Mouse (Mus musculus) embryonic facial prominence, embryonic 11.5 days (tissue): ENCODE data around the gene Zc3h8. TPM values are rescaled to one million over a fixed set of nuclear protein-coding genes. Genes with fewer than 3 reads are reported as not detected.

ENCODE experiments used
- ATAC-seq: fragments of 200-750 bp; cut with Nextera tagmentation; replicated peaks from 2 replicates; pipeline ENCODE4 v1.8.0; 2017; ENCODE audit warnings: low read depth; ENCODE audit not compliant: insufficient number of reproducible peaks, low FRiP score, low TSS enrichment
- DNase-seq: peaks from one replicate; pipeline ENCODE4 v3.0.0-alpha.2; 2015; ENCODE audit warnings: low spot score
- H3K27ac ChIP-seq: fragments of 300-500 bp; sonication (generic); replicated peaks from 2 replicates; pipeline ENCODE4 v1.5.1; 2014; ENCODE audit warnings: mild to moderate bottlenecking, low read depth, low read length, control low read depth
- H3K27me3 ChIP-seq: fragments of 300-500 bp; sonication (generic); 2 replicates; pipeline ENCODE4 v1.6.1; 2014; ENCODE audit warnings: mild to moderate bottlenecking, low read length, moderate library complexity, mixed read lengths; ENCODE audit not compliant: control insufficient read depth, insufficient read depth
- H3K36me3 ChIP-seq: fragments of 300-500 bp; sonication (generic); replicated peaks from 2 replicates; pipeline ENCODE4 v1.6.1; 2014; ENCODE audit warnings: low read depth, mild to moderate bottlenecking, low read length, moderate library complexity, mixed read lengths; ENCODE audit not compliant: control insufficient read depth, insufficient read depth
- H3K4me1 ChIP-seq: fragments of 300-500 bp; sonication (generic); 2 replicates; pipeline ENCODE4 v1.6.1; 2014; ENCODE audit warnings: low read length, mixed read lengths; ENCODE audit not compliant: control insufficient read depth, insufficient read depth
- H3K4me2 ChIP-seq: fragments of 300-500 bp; sonication (generic); 2 replicates; pipeline ENCODE4 v1.6.1; 2014; ENCODE audit warnings: low read depth, mild to moderate bottlenecking, control low read depth, low read length, moderate library complexity
- H3K4me3 ChIP-seq: fragments of 300-500 bp; sonication (generic); 2 replicates; pipeline ENCODE4 v1.5.1; 2014; ENCODE audit warnings: low read depth, low read length, control low read depth
- H3K9ac ChIP-seq: fragments of 300-500 bp; sonication (generic); replicated peaks from 2 replicates; pipeline ENCODE4 v1.6.1; 2014; ENCODE audit warnings: mild to moderate bottlenecking, control low read depth, low read length
- H3K9me3 ChIP-seq: fragments of 300-500 bp; sonication (generic); replicated peaks from 2 replicates; pipeline ENCODE4 v1.6.1; 2016; ENCODE audit warnings: mild to moderate bottlenecking, low read length, inconsistent platforms, mixed read lengths; ENCODE audit not compliant: control insufficient read depth
- WGBS: fragments of 180-500 bp; shearing (Covaris S2); extraction: QIAGEN DNeasy Blood & Tissue Kit; methylation state at CpG from one replicate; pipeline ENCODE4 v1.1.7; 2014; 5-methylcytosine and 5-hydroxymethylcytosine counted together
- polyA plus RNA-seq: library from polyadenylated mRNA; unstranded; fragments of >200 nt; fragmentation: Nextera tagmentation; extraction: Ambion mirVana; gene quantifications from 2 replicates; pipeline ENCODE4 v1.2.1, GENCODE M21; 2014

Zc3h8 gene
- polyA plus RNA-seq, 1 experiment from 2014 or later: 10.9 TPM

GRCm38 (mm10) chr2:128916528-128916927 is 27.3 kb downstream of the Zc3h8 start:
- Histone ChIP-seq H3K9me3 (no peaks in the 10 kb centered on the region), H3K4me2 (no peak overlapping the region), H3K9ac (no peak overlapping the region), H3K27ac (no peak overlapping the region), H3K27me3 (no peaks in the 10 kb centered on the region), H3K36me3 (no peaks in the 10 kb centered on the region), H3K4me3 (no peak overlapping the region), H3K4me1 (no peaks in the 10 kb centered on the region)
- ATAC-seq (no peak), DNase-seq (no peak)
- WGBS: 42% methylated on average over 3 of the region's 3 CpGs

- 85% methylated on average over 4 of the region's 4 CpGs for WGBS
- no peaks in the 10 kb centered on the region for H3K4me1 ChIP-seq
- no peak overlapping the region for H3K4me3 ChIP-seq
- DNase-seq: no peak
- no peaks in the 10 kb centered on the region for H3K36me3 ChIP-seq
- no peak overlapping the region for H3K4me2 ChIP-seq
- no peaks in the 10 kb centered on the region for H3K27me3 ChIP-seq
- no peaks in the 10 kb centered on the region for H3K9me3 ChIP-seq
- H3K27ac ChIP-seq: no peak overlapping the region
- ATAC-seq: no peak
- H3K9ac ChIP-seq: no peak overlapping the region
Observed at GRCm38 (mm10) chr2:128914978-128915377, 28.9 kb downstream of the Zc3h8 start.

DNA sequence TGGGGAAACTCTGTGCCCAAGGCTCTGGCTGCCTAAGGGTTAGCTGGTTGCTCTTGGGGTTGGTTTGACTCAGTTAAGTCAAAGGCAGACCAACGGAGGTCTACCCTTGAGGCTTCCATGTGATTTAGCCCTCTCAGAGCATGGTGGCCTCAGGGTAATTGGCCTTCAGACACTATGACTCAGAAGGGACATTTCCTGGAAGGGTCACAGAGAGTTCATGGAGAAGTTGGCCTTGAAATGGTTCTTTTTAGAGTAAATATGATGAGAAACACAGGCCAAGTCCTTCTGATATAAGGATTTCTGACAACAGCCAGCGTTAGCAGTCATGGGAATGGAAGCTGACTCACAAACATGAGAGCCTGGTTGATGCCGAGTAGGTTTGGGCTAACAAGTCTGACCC is 40.2 kb downstream of the Zc3h8 start:
- WGBS: 77% methylated on average over 3 of the region's 3 CpGs
- DNase-seq: no peak

GRCm38 (mm10) chr2:128902843-128903242 is 41.0 kb downstream of the Zc3h8 start:
- Histone ChIP-seq H3K4me3 (no peak overlapping the region), H3K9me3 (no peaks in the 10 kb centered on the region), H3K4me1 (no peaks in the 10 kb centered on the region), H3K4me2 (no peak overlapping the region), H3K9ac (no peak overlapping the region), H3K36me3 (no peaks in the 10 kb centered on the region), H3K27ac (no peak overlapping the region), H3K27me3 (no peaks in the 10 kb centered on the region)
- ATAC-seq: no peak
- no peak for DNase-seq
- 84% methylated on average over 6 of the region's 6 CpGs for WGBS

More for the DNA sequence above, 40.2 kb downstream of the Zc3h8 start:
- ATAC-seq: no peak
- Histone ChIP-seq H3K4me2 (no peak overlapping the region), H3K36me3 (no peaks in the 10 kb centered on the region), H3K27me3 (no peaks in the 10 kb centered on the region), H3K9ac (no peak overlapping the region), H3K9me3 (no peaks in the 10 kb centered on the region), H3K4me1 (no peaks in the 10 kb centered on the region), H3K4me3 (no peak overlapping the region), H3K27ac (no peak overlapping the region)

DNA sequence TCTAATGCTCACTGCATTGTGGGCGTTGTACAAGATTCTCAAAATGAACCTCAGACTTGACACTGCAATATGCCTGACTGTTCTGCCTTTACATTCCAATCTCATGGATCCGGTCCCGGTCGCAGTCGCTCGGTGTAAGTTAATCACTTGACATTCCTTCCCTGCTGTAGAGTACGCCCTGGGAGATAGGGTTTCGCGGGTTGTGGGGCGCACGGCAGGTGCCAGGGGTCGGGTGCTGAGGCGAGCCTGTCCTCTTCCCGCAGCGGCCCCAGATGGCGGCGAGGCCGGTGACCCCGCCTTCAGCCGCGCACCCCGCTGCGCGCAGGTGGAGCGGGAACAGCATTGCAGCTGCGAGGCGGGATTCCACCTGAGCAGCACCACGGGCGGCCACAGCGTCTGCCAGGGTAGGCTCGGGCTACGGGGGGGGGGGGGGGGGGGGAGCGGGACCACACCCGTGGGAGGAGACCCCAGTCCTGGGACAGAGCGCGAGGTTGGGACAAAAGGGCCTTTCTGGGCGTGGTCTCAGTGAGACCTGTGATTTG is 51.6 kb downstream of the Zc3h8 start:
- Histone ChIP-seq H3K4me1 (no peaks in the 10 kb centered on the region; the same call in 1 of the 2 replicates), H3K4me2 (peak overlapping the region; percentile 65), H3K36me3 (no peaks in the 10 kb centered on the region), H3K9ac (0 out of 2 replicates have a peak overlapping the region, but pooled peaks have one; percentile 18), H3K9me3 (no peaks in the 10 kb centered on the region), H3K27me3 (no peaks in the 10 kb centered on the region), H3K27ac (no peak overlapping the region), H3K4me3 (0 out of 2 replicates have a peak overlapping the region, but pooled peaks have one; percentile 17)
- 4% methylated on average over 33 of the region's 37 CpGs for WGBS
- DNase-seq: peak; percentile 26
- peak; percentile 54; the same call in 1 of the 2 replicates for ATAC-seq

DNA sequence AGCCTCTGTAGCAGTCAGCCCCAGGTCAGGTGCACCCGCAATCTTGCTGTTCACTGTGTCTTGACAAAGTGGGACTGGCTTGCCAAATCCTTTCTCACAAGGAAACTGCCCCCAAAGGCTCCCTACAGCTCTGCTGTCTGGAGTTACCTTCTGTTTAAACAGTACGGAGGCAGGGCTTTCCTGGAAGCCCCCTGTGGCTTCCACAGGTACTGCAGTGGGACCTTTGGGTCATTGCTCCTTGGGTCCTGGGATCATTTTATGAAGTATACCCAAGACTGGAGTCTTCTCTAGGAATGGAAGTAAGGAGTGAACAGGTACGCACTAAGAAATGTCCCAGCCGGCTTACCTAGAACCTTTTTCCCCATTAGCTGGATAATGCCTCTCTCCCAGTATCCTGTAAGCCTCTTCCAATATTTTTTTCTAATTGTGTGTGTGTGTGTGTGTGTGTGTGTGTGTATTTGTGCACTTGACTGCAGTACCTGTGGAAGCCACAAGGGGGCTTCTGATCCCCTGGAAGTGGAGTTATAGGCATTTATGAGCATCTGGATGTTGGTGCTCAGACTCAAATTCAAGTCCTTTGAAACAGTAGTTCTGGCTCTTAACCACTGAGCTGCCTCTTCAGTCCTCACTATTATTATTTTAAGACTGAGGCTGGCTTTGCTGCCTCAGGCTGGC is 53.1 kb downstream of the Zc3h8 start:
- Histone ChIP-seq H3K9me3 (no peaks in the 10 kb centered on the region), H3K9ac (no peak overlapping the region), H3K36me3 (no peaks in the 10 kb centered on the region), H3K27me3 (no peaks in the 10 kb centered on the region), H3K4me3 (no peak overlapping the region), H3K27ac (no peak overlapping the region), H3K4me1 (no peaks in the 10 kb centered on the region; the same call in 1 of the 2 replicates), H3K4me2 (no peak overlapping the region)
- ATAC-seq: no peak
- no peak for DNase-seq
- WGBS: 84% methylated on average over 4 of the region's 4 CpGs

DNA sequence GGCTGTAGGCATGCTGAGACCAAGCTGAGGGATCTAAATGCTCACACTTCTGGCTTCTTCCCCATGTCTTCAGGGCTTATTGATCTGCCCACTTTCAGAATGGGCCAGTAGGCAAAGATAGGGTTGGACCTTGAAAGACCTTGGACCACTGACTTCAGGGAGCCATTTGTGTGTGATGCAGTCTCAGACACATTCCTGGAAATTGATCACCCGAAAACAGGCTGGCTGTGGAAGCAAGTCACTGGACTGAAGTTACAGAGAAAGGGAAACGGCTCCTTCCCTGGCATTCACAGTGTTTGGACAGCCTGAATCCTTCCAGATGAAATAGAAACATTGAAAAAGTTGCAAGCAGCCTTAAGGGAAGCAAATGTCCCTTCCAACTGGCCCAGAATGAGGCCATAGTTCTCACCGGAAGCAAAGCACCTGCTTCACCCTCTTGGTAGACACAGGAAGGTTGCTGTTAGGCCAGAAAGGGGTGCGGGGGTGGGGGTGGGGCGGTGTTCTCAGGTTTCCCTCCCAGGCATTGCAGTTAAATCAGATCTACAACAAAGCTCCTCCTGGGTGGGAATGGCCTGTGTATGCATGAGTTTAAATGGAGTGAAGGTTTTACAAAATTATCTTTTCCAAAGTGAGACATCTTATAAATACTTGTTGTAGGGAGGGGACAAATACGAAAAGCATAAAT is 55.9 kb downstream of the Zc3h8 start:
- no peak for DNase-seq
- H3K27ac ChIP-seq: no peak overlapping the region
- H3K4me1 ChIP-seq: no peaks in the 10 kb centered on the region; the same call in 1 of the 2 replicates
- no peak overlapping the region for H3K4me3 ChIP-seq
- H3K27me3 ChIP-seq: no peaks in the 10 kb centered on the region
- H3K4me2 ChIP-seq: no peak overlapping the region
- H3K9me3 ChIP-seq: no peaks in the 10 kb centered on the region
- no peak overlapping the region for H3K9ac ChIP-seq
- no peak for ATAC-seq
- 50% methylated on average over 6 of the region's 6 CpGs for WGBS
- no peaks in the 10 kb centered on the region for H3K36me3 ChIP-seq

DNA sequence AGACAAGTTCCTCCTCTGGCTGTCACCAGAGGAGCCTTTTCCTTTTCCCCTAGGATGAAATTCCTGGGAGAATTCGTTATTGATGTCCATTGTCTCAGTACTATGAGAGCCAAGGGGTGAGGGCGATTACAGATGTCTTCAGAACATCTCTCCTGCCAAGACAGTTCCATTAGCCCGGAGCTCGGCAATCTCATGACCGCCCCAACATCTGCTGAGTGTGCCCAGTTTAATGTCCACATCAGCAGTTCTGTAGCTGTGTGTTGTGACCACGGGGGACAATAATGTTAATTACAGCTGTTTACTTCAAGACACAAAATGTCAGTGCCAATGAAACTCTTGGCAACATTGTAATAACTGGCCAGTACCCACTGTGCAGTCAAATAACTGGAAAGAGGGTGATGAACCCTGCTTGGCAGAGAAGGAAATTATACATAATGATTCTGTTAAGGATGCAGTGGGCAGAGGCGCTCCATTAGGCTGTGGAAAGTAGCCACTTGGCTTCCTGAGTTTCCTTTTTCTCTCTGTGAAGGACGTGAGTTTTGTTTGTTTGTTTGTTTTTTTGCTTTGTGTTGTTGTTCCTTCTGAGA is 58.6 kb downstream of the Zc3h8 start:
- DNase-seq (no peak), ATAC-seq (no peak)
- no peak overlapping the region for H3K9ac ChIP-seq
- H3K9me3 ChIP-seq: no peaks in the 10 kb centered on the region
- H3K4me2 ChIP-seq: no peak overlapping the region
- H3K4me1 ChIP-seq: no peaks in the 10 kb centered on the region
- H3K4me3 ChIP-seq: no peak overlapping the region
- no peak overlapping the region for H3K27ac ChIP-seq
- no peaks in the 10 kb centered on the region for H3K27me3 ChIP-seq
- no peaks in the 10 kb centered on the region for H3K36me3 ChIP-seq
- WGBS: 83% methylated on average over 8 of the region's 8 CpGs
